Mouse (Mus musculus): ENCODE measurements around the gene Hif1an.

DNA sequence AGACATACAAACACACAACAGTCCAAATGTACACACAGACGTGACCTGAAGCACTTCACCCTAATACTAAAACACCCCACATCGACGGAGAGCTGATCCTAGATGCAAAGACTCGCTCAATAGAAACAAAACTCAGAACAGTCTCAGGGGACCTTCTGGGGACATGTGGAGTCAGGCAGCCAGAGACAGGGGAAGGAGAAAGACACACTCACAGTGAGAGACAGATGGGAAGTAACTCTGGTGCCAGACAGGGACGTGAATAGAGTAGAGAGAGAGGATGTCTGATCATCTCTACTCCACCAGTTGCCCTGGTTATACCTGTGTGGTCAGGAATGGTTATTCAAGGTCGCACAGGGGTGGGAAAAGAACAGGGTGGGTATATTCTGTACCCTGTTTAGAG lies 29.0 kb downstream of the Hif1an start:
- TF ChIP-seq POLR2A (IDR thresholded peaks at IDR 0.05; ENCODE audit: low read depth, low read length): no peak
- TF ChIP-seq CTCF (IDR thresholded peaks at IDR 0.05; ENCODE audit: borderline replicate concordance, insufficient read depth, low read length): no peak
